Mouse (Mus musculus): ENCODE results near the gene Agk. TPM values are rescaled to one million over a fixed set of nuclear protein-coding genes. Genes with fewer than 3 reads are reported as not detected.

Gene Agk
- polyA plus RNA-seq, 1 experiment from 2014 or later = 37.9 TPM

DNA sequence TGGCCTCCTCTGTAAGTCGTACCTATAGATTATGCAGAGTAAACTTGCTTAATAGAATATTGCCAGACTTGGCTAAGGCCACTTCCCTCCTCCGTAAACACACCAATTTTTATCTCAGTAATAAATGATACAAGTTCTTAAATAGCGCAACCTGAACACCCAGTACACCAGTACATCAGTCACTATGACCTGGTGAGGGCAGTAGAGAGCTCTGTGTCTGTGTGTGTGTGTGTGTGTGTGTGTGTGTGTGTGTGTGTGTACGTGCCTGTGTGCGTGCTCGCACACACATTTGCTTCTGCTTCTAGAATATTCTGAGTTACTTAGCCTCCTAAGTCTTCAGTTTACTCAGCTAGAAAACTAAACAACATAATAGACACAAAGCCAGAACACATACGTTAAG is 28.4 kb downstream of the Agk start:
- 87% methylated on average over 7 of the region's 7 CpGs for WGBS
- H3K9ac ChIP-seq = no peak overlapping the region
- H3K4me2 ChIP-seq (replicated peaks) = no peak overlapping the region
- H3K4me1 ChIP-seq (replicated peaks) = no peaks in the 10 kb centered on the region
- no peaks in the 10 kb centered on the region for H3K36me3 ChIP-seq
- no peak overlapping the region for H3K27ac ChIP-seq
- no peaks in the 10 kb centered on the region for H3K9me3 ChIP-seq
- no peak for ATAC-seq
- H3K27me3 ChIP-seq (replicated peaks) = no peaks in the 10 kb centered on the region
- H3K4me3 ChIP-seq (replicated peaks) = no peak overlapping the region

DNA sequence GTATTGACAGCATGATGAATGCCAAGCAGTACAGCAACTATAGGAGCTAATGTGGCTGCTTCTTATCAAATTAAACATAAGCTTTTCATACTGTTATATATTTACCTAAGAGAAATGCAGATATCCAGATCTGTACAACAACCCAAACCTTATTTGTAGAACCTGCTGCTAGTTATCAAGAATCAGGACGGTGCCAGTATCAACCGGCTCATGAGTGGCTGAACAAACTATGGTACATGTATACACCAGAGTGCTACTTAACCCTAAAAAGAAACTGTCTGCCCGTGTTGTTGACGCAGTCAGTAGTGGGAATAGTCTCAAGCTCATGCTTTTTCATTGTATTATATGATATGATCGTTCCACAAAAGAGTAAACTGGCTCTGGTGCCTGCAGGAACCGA is 46.1 kb downstream of the Agk start:
- ATAC-seq = no peak
- 91% methylated on average over 6 of the region's 6 CpGs for WGBS
- no peaks in the 10 kb centered on the region for H3K36me3 ChIP-seq
- H3K4me2 ChIP-seq (replicated peaks) = no peak overlapping the region
- no peaks in the 10 kb centered on the region for H3K27me3 ChIP-seq (replicated peaks)
- no peaks in the 10 kb centered on the region for H3K4me1 ChIP-seq (replicated peaks)
- no peak overlapping the region for H3K9ac ChIP-seq
- no peak overlapping the region for H3K27ac ChIP-seq
- H3K9me3 ChIP-seq = no peaks in the 10 kb centered on the region
- H3K4me3 ChIP-seq (replicated peaks) = no peak overlapping the region

DNA sequence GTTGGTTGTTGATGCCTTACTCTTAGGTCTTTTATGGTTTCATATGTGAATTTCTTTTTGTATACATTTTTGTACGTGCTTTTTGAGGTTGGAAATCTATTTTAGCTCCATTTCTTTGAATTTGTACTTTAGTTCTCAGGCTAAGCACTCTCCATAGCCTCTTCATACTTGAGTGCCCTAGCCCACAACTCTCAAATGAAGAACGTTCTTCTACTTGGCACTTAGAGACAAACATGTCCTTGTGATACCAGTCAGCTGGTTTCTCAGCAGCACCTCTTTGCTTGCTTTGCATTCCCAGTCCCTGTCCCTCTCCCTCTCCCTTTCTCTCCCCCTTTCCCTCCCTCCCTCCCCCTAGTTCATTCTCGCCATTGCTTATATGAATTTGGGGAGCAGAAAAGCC is 55.2 kb downstream of the Agk start:
- Histone ChIP-seq H3K9ac (no peak overlapping the region), H3K4me2 (replicated peaks) (no peak overlapping the region), H3K9me3 (no peaks in the 10 kb centered on the region), H3K36me3 (no peaks in the 10 kb centered on the region), H3K4me1 (replicated peaks) (no peaks in the 10 kb centered on the region), H3K27me3 (replicated peaks) (no peaks in the 10 kb centered on the region), H3K27ac (no peak overlapping the region), H3K4me3 (replicated peaks) (no peak overlapping the region)
- ATAC-seq = no peak
- 75% methylated on average over 3 of the region's 3 CpGs for WGBS

GRCm38 (mm10) chr6:40381908-40382307 is 56.9 kb downstream of the Agk start:
- no peak for ATAC-seq
- no peak overlapping the region for H3K4me3 ChIP-seq (replicated peaks)
- H3K27me3 ChIP-seq (replicated peaks) = no peaks in the 10 kb centered on the region
- H3K4me2 ChIP-seq (replicated peaks) = no peak overlapping the region
- H3K27ac ChIP-seq = no peak overlapping the region
- 74% methylated on average over 4 of the region's 4 CpGs for WGBS
- H3K9me3 ChIP-seq = no peaks in the 10 kb centered on the region
- H3K9ac ChIP-seq = no peak overlapping the region
- H3K4me1 ChIP-seq (replicated peaks) = no peaks in the 10 kb centered on the region
- no peaks in the 10 kb centered on the region for H3K36me3 ChIP-seq

GRCm38 (mm10) chr6:40385682-40386081 is 60.7 kb downstream of the Agk start:
- Histone ChIP-seq H3K4me1 (replicated peaks) (no peaks in the 10 kb centered on the region), H3K4me3 (replicated peaks) (no peak overlapping the region), H3K9me3 (no peaks in the 10 kb centered on the region), H3K27me3 (replicated peaks) (no peaks in the 10 kb centered on the region), H3K4me2 (replicated peaks) (no peak overlapping the region), H3K27ac (no peak overlapping the region), H3K9ac (no peak overlapping the region), H3K36me3 (no peaks in the 10 kb centered on the region)
- no peak for ATAC-seq
- 65% methylated on average over 3 of the region's 3 CpGs for WGBS

DNA sequence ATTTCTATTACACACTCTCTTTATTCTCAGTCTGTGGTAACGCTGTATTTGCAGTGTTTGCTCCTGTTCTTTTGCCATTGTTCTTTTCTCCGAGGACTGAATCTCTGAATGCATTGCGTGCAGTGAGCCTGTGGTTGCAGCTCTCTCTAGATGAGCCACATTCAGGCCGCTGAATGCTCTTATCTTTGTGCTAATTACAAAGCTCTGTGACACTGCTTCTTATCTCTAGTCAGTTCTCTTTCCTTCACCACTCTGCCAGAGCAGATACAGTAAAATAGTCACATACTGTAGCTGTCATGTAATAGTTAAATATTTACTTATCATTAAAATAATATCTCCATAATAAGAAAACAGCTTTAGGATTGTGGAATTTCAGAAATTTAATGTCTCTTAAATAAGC is 63.7 kb downstream of the Agk start:
- no peak overlapping the region for H3K9ac ChIP-seq
- H3K4me2 ChIP-seq (replicated peaks) = no peak overlapping the region
- no peaks in the 10 kb centered on the region for H3K27me3 ChIP-seq (replicated peaks)
- no peaks in the 10 kb centered on the region for H3K36me3 ChIP-seq
- H3K27ac ChIP-seq = no peak overlapping the region
- H3K4me3 ChIP-seq (replicated peaks) = no peak overlapping the region
- no peak for ATAC-seq
- no peaks in the 10 kb centered on the region for H3K4me1 ChIP-seq (replicated peaks)
- H3K9me3 ChIP-seq = no peaks in the 10 kb centered on the region
- 63% methylated on average over 4 of the region's 4 CpGs for WGBS

- 86% methylated on average over 1 of the region's 1 CpGs for WGBS
- no peak overlapping the region for H3K4me2 ChIP-seq (replicated peaks)
- H3K9ac ChIP-seq = no peak overlapping the region
- H3K27ac ChIP-seq = no peak overlapping the region
- no peaks in the 10 kb centered on the region for H3K4me1 ChIP-seq (replicated peaks)
- ATAC-seq = no peak
- H3K4me3 ChIP-seq (replicated peaks) = no peak overlapping the region
- peaks cover 2% of the 10 kb centered on the region; the same call in 1 of the 2 replicates for H3K36me3 ChIP-seq
- H3K9me3 ChIP-seq = no peaks in the 10 kb centered on the region
- H3K27me3 ChIP-seq (replicated peaks) = no peaks in the 10 kb centered on the region
Measured at GRCm38 (mm10) chr6:40390975-40391374, 66.0 kb downstream of the Agk start.

GRCm38 (mm10) chr6:40393213-40393612 is 68.2 kb downstream of the Agk start:
- Histone ChIP-seq H3K4me3 (replicated peaks) (no peak overlapping the region), H3K9me3 (no peaks in the 10 kb centered on the region), H3K27ac (no peak overlapping the region), H3K36me3 (peaks cover 2% of the 10 kb centered on the region; the same call in 1 of the 2 replicates), H3K4me2 (replicated peaks) (no peak overlapping the region), H3K9ac (no peak overlapping the region), H3K27me3 (replicated peaks) (no peaks in the 10 kb centered on the region), H3K4me1 (replicated peaks) (no peaks in the 10 kb centered on the region)
- peak; percentile 80 for ATAC-seq
- WGBS = 34% methylated on average over 3 of the region's 3 CpGs

DNA sequence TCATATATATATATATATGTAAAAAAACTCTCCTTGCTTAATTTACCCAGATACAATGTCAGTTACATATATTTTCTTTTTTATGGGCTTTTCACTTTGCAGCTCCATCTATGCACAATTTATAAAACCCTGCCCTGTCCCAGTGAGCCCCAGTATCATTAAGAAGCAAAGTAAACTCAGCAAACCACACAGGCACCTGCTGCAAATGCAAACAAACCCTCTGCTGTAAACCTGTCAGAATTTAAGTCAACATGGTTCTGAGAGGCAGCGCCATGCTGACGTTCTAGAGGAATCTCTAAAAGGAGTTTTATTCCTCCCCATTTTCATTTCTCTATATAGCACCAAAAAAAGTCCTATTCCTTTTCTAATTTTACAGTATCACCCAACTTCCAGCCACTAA is 77.1 kb downstream of the Agk start:
- Histone ChIP-seq H3K4me1 (replicated peaks) (no peaks in the 10 kb centered on the region), H3K27ac (no peak overlapping the region), H3K4me2 (replicated peaks) (no peak overlapping the region), H3K9me3 (no peaks in the 10 kb centered on the region), H3K27me3 (replicated peaks) (no peaks in the 10 kb centered on the region), H3K36me3 (peaks cover 28% of the 10 kb centered on the region), H3K9ac (no peak overlapping the region), H3K4me3 (replicated peaks) (no peak overlapping the region)
- peak; percentile 68 for ATAC-seq
- 50% methylated on average over 2 of the region's 2 CpGs for WGBS

DNA sequence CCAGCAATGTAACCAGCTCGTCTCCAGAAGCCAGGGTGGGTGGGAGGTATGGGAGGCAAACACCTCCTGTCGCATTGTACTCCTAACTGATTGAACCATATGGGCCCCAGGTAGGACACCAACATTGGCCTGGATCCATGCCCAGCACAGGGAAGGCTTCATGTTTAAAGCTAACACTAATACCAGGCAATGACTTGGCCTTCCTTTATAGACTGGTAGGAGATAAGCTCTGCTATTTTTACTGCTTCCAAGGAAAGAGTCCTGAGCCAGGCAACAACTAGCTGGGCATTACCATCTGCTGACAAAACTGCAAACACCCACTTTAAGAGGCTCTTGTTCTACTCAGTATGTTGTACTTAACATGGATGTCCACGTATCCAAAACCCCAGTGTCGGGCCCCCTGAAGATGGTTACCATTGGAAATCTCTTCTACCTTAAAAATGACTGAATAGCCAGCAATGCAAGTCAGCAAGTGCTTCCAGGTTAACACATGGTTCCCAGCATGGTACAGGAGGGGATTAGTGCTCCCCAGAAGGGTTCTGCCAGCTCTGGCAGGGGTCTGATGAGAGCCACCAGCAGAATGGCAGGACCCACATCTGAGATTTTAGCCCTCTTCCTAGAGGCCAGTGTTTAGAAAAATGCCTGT is 78.8 kb downstream of the Agk start:
- Histone ChIP-seq H3K27me3 (replicated peaks) (no peaks in the 10 kb centered on the region), H3K36me3 (peaks cover 28% of the 10 kb centered on the region), H3K4me2 (replicated peaks) (no peak overlapping the region), H3K27ac (no peak overlapping the region), H3K4me1 (replicated peaks) (no peaks in the 10 kb centered on the region), H3K4me3 (replicated peaks) (no peak overlapping the region), H3K9me3 (no peaks in the 10 kb centered on the region), H3K9ac (no peak overlapping the region)
- ATAC-seq = no peak
- WGBS = 80% methylated on average over 4 of the region's 4 CpGs

DNA sequence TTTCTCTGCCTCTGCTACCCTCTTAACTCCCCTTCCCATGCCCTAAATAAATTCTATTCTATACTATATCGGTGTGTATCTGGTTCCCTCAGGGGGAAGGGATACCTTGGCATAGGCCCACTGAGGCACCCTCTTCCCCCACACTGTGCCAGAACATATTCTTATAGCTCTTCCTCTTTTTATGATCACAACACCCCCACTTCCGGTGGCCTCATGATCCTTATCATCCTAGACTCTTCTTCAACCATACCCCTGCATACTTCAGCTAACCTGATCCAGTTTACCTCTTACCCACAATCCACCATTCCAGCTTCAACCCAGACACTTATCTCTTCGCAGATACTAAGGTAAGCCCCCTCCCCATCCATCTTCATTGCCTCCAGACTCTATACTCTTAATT is 86.1 kb downstream of the Agk start:
- Histone ChIP-seq H3K4me3 (replicated peaks) (no peak overlapping the region), H3K4me1 (replicated peaks) (no peaks in the 10 kb centered on the region), H3K4me2 (replicated peaks) (no peak overlapping the region), H3K36me3 (peaks cover 8% of the 10 kb centered on the region; the same call in 1 of the 2 replicates), H3K27ac (no peak overlapping the region), H3K9ac (no peak overlapping the region), H3K27me3 (replicated peaks) (no peaks in the 10 kb centered on the region), H3K9me3 (no peaks in the 10 kb centered on the region)
- ATAC-seq = no peak
- WGBS = 85% methylated on average over 3 of the region's 3 CpGs

GRCm38 (mm10) chr6:40413046-40413445 is 88.1 kb downstream of the Agk start:
- H3K9me3 ChIP-seq = no peaks in the 10 kb centered on the region
- no peak for ATAC-seq
- no peak overlapping the region for H3K27ac ChIP-seq
- H3K27me3 ChIP-seq (replicated peaks) = no peaks in the 10 kb centered on the region
- H3K4me1 ChIP-seq (replicated peaks) = no peaks in the 10 kb centered on the region
- no peaks in the 10 kb centered on the region for H3K36me3 ChIP-seq
- H3K9ac ChIP-seq = no peak overlapping the region
- H3K4me3 ChIP-seq (replicated peaks) = no peak overlapping the region
- WGBS = 90% methylated on average over 5 of the region's 5 CpGs
- no peak overlapping the region for H3K4me2 ChIP-seq (replicated peaks)

DNA sequence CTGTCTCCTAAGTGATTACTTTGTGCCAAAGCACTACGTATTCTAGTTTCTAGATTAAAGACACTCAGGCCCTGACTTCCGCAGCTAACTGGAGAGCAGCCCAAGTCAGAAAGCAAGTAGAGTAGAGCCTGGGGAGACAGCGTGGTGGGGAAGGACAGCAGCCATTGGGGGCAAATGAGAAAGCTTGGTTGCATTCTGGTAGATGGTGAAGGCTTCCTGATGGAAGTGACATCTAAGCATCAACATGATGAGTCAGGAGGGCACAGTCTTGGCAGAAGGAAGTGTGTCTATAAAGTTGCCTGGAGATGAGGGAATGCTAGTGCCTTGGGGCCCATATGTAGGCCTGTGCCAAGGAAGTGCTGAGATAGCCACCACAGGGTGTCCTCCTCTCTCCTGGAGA is 88.6 kb downstream of the Agk start:
- Histone ChIP-seq H3K4me1 (replicated peaks) (no peaks in the 10 kb centered on the region), H3K4me2 (replicated peaks) (no peak overlapping the region), H3K27ac (no peak overlapping the region), H3K4me3 (replicated peaks) (no peak overlapping the region), H3K36me3 (no peaks in the 10 kb centered on the region), H3K9ac (no peak overlapping the region), H3K27me3 (replicated peaks) (no peaks in the 10 kb centered on the region), H3K9me3 (no peaks in the 10 kb centered on the region)
- no peak for ATAC-seq
- WGBS = 92% methylated on average over 3 of the region's 3 CpGs
